Mouse (Mus musculus) MEL (cell line): ENCODE results near the gene Brinp1.

ENCODE experiments used
- CTCF ChIP-seq, 3 experiments: IDR thresholded peaks in 2 of 3; conservative IDR thresholded peaks in 1 of 3; 2 replicates each; pipeline ENCODE4 v1.5.1; 2011 to 2012; ENCODE audit warnings: low read length in 3 of 3, low read depth in 2 of 3, mild to moderate bottlenecking in 2 of 3, improper control_type of control experiment in 1 of 3, inconsistent platforms in 1 of 3, mixed read lengths in 1 of 3, moderate library complexity in 1 of 3; ENCODE audit not compliant: control insufficient read depth in 1 of 3, insufficient read depth in 1 of 3, poor library complexity in 1 of 3, severe bottlenecking in 1 of 3
- E2F4 ChIP-seq: IDR thresholded peaks from 2 replicates; pipeline ENCODE4 v1.6.1; 2011; ENCODE audit warnings: low read depth, low read length, improper control_type of control experiment, borderline replicate concordance
- EP300 ChIP-seq, 2 experiments: IDR thresholded peaks; 2 replicates each; pipeline ENCODE4 v1.6.1; 2011; ENCODE audit warnings: improper control_type of control experiment in 2 of 2, low read length in 2 of 2, low read depth in 1 of 2, mild to moderate bottlenecking in 1 of 2
- MAFK ChIP-seq: IDR thresholded peaks from 2 replicates; pipeline ENCODE4 v1.6.1; 2011; ENCODE audit warnings: low read depth, mild to moderate bottlenecking, low read length, improper control_type of control experiment, borderline replicate concordance
- MAX ChIP-seq: IDR thresholded peaks from 2 replicates; pipeline ENCODE4 v1.6.1; 2011; ENCODE audit warnings: low read length, improper control_type of control experiment
- MEF2A ChIP-seq: IDR thresholded peaks from 2 replicates; pipeline ENCODE4 v1.6.1; 2014; ENCODE audit warnings: low read depth, mild to moderate bottlenecking, inconsistent platforms, low read length, improper control_type of control experiment; ENCODE audit not compliant: poor library complexity, insufficient replicate concordance, severe bottlenecking; ENCODE audit errors: extremely low read depth
- POLR2A ChIP-seq, 2 experiments: IDR thresholded peaks; 2 replicates each; pipeline ENCODE4 v1.6.1; 2011 to 2012; ENCODE audit warnings: low read length in 2 of 2, mild to moderate bottlenecking in 2 of 2, control low read depth in 1 of 2, improper control_type of control experiment in 1 of 2, low read depth in 1 of 2, moderate library complexity in 1 of 2; ENCODE audit not compliant: control insufficient read depth in 1 of 2, insufficient read depth in 1 of 2, poor library complexity in 1 of 2
- UBTF ChIP-seq: IDR thresholded peaks from 2 replicates; pipeline ENCODE4 v1.6.1; 2012; ENCODE audit warnings: low read depth, mild to moderate bottlenecking, inconsistent platforms, low read length, improper control_type of control experiment, moderate library complexity, borderline replicate concordance; ENCODE audit not compliant: insufficient read depth
- USF1 ChIP-seq: IDR thresholded peaks from 2 replicates; pipeline ENCODE4 v1.6.1; 2014; ENCODE audit warnings: low read depth, mild to moderate bottlenecking, inconsistent platforms, low read length, improper control_type of control experiment, moderate library complexity
- ZC3H11A ChIP-seq: IDR thresholded peaks from 2 replicates; pipeline ENCODE4 v1.6.1; 2012; ENCODE audit warnings: low read depth, mild to moderate bottlenecking, inconsistent platforms, low read length, improper control_type of control experiment

DNA sequence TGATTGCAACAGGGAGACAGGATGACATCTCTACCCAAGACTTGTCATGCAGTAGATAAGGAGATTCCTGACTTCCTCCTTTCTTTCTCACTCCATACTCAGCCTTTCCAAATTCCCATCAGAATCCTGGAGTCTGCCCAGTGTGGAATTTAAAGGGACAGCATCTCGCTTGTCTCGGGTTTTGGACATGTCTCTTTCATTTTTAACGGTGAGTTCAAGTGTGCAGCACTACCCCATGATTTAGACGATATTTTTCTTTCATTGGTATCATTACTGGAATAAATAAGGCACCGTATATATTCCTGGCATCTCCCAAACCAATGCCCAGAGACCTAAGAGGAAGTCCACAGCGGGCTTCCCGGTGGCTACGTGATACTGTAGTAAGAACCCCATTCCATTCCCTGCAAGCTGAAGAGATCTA, 1.1 kb downstream of the Brinp1 start:
- no peak for TF ChIP-seq USF1
- no peak for TF ChIP-seq CTCF (IDR thresholded peaks at IDR 0.05 in 2 of 3, conservative IDR thresholded peaks at IDR 0.05 in 1 of 3; ENCODE audit: control insufficient read depth in 1 of 3, insufficient read depth in 1 of 3, low read depth in 2 of 3, low read length in 3 of 3, poor library complexity in 1 of 3, severe bottlenecking in 1 of 3)
- no peak for TF ChIP-seq ZC3H11A
- TF ChIP-seq MAX: no peak
- no peak for TF ChIP-seq E2F4
- TF ChIP-seq EP300 (IDR thresholded peaks at IDR 0.05; ENCODE audit: low read depth in 1 of 2, low read length in 2 of 2): no peak
- TF ChIP-seq MEF2A: no peak
- TF ChIP-seq POLR2A (IDR thresholded peaks at IDR 0.05; ENCODE audit: control insufficient read depth in 1 of 2, insufficient read depth in 1 of 2, low read depth in 1 of 2, low read length in 2 of 2, poor library complexity in 1 of 2): no peak
- TF ChIP-seq MAFK: no peak
- no peak for TF ChIP-seq UBTF
